Mouse (Mus musculus): ENCODE measurements around the gene Bcr.

GRCm38 (mm10) chr10:75221936-75222610 is 161.7 kb downstream of the Bcr start:
- TF ChIP-seq CTCF (IDR thresholded peaks at IDR 0.05; ENCODE audit: insufficient read depth, low read length) (no peak), POLR2A (IDR thresholded peaks at IDR 0.05; ENCODE audit: borderline replicate concordance, extremely low read depth, low read depth, low read length) (no peak)
